Mouse (Mus musculus): ENCODE results near the gene Adgrg3. TPM values are rescaled to one million over a fixed set of nuclear protein-coding genes. Genes with fewer than 3 reads are reported as not detected.

Adgrg3 gene
- polyA plus RNA-seq, 1 experiment = 0.23 TPM

- Histone ChIP-seq H3K4me1 (ENCODE audit: control insufficient read depth, insufficient read depth, low read length) (peaks cover 3% of the 10 kb centered on the region; the same call in 1 of the 2 replicates), H3K27ac (ENCODE audit: insufficient read depth, low read depth, low read length) (no peak overlapping the region), H3K4me3 (ENCODE audit: insufficient read depth, low read length) (no peak overlapping the region)
- TF ChIP-seq CTCF (IDR thresholded peaks at IDR 0.05; ENCODE audit: low read depth, low read length) = no peak
- no peak for TF ChIP-seq POLR2A (IDR thresholded peaks at IDR 0.05; ENCODE audit: borderline replicate concordance, low read depth, low read length)
These were observed 19.1 kb upstream of the Adgrg3 start for GRCm38 (mm10) chr8:94998431-94998830.

GRCm38 (mm10) chr8:94999004-94999403, 18.5 kb upstream of the Adgrg3 start:
- no peak for TF ChIP-seq CTCF (IDR thresholded peaks at IDR 0.05; ENCODE audit: low read depth, low read length)
- TF ChIP-seq POLR2A (IDR thresholded peaks at IDR 0.05; ENCODE audit: borderline replicate concordance, low read depth, low read length) = no peak
- Histone ChIP-seq H3K4me3 (ENCODE audit: insufficient read depth, low read length) (no peak overlapping the region), H3K27ac (ENCODE audit: insufficient read depth, low read depth, low read length) (no peak overlapping the region), H3K4me1 (ENCODE audit: control insufficient read depth, insufficient read depth, low read length) (peaks cover 3% of the 10 kb centered on the region; the same call in 1 of the 2 replicates)

- no peak overlapping the region for H3K27ac ChIP-seq (ENCODE audit: insufficient read depth, low read depth, low read length)
- TF ChIP-seq POLR2A (IDR thresholded peaks at IDR 0.05; ENCODE audit: borderline replicate concordance, low read depth, low read length) (no peak), CTCF (IDR thresholded peaks at IDR 0.05; ENCODE audit: low read depth, low read length) (no peak)
- no peak overlapping the region for H3K4me3 ChIP-seq (ENCODE audit: insufficient read depth, low read length)
- peaks cover 3% of the 10 kb centered on the region; the same call in 1 of the 2 replicates for H3K4me1 ChIP-seq (ENCODE audit: control insufficient read depth, insufficient read depth, low read length)
These were observed 17.5 kb upstream of the Adgrg3 start for GRCm38 (mm10) chr8:94999956-95000355.

- TF ChIP-seq POLR2A (IDR thresholded peaks at IDR 0.05; ENCODE audit: borderline replicate concordance, low read depth, low read length) = no peak
- no peak for TF ChIP-seq CTCF (IDR thresholded peaks at IDR 0.05; ENCODE audit: low read depth, low read length)
- Histone ChIP-seq H3K4me3 (ENCODE audit: insufficient read depth, low read length) (no peak overlapping the region), H3K27ac (ENCODE audit: insufficient read depth, low read depth, low read length) (no peak overlapping the region), H3K4me1 (ENCODE audit: control insufficient read depth, insufficient read depth, low read length) (peaks cover 3% of the 10 kb centered on the region; the same call in 1 of the 2 replicates)
These were observed 16.8 kb upstream of the Adgrg3 start for GRCm38 (mm10) chr8:95000684-95001083.

GRCm38 (mm10) chr8:95001165-95001564, 16.3 kb upstream of the Adgrg3 start:
- TF ChIP-seq CTCF (IDR thresholded peaks at IDR 0.05; ENCODE audit: low read depth, low read length) (no peak), POLR2A (IDR thresholded peaks at IDR 0.05; ENCODE audit: borderline replicate concordance, low read depth, low read length) (no peak)
- H3K4me1 ChIP-seq (ENCODE audit: control insufficient read depth, insufficient read depth, low read length) = peaks cover 3% of the 10 kb centered on the region; the same call in 1 of the 2 replicates
- H3K4me3 ChIP-seq (ENCODE audit: insufficient read depth, low read length) = no peak overlapping the region
- no peak overlapping the region for H3K27ac ChIP-seq (ENCODE audit: insufficient read depth, low read depth, low read length)

- H3K27ac ChIP-seq (ENCODE audit: insufficient read depth, low read depth, low read length) = no peak overlapping the region
- TF ChIP-seq CTCF (IDR thresholded peaks at IDR 0.05; ENCODE audit: low read depth, low read length) (peak; percentile 73), POLR2A (IDR thresholded peaks at IDR 0.05; ENCODE audit: borderline replicate concordance, low read depth, low read length) (no peak)
- H3K4me3 ChIP-seq (ENCODE audit: insufficient read depth, low read length) = no peak overlapping the region
- H3K4me1 ChIP-seq (ENCODE audit: control insufficient read depth, insufficient read depth, low read length) = peaks cover 3% of the 10 kb centered on the region; the same call in 1 of the 2 replicates
These were observed 15.8 kb upstream of the Adgrg3 start for GRCm38 (mm10) chr8:95001655-95002054.

- H3K27ac ChIP-seq (ENCODE audit: insufficient read depth, low read depth, low read length) = no peak overlapping the region
- TF ChIP-seq CTCF (IDR thresholded peaks at IDR 0.05; ENCODE audit: low read depth, low read length) = no peak
- TF ChIP-seq POLR2A (IDR thresholded peaks at IDR 0.05; ENCODE audit: borderline replicate concordance, low read depth, low read length) = no peak
- no peak overlapping the region for H3K4me3 ChIP-seq (ENCODE audit: insufficient read depth, low read length)
- H3K4me1 ChIP-seq (ENCODE audit: control insufficient read depth, insufficient read depth, low read length) = peaks cover 3% of the 10 kb centered on the region; the same call in 1 of the 2 replicates
These were observed 15.3 kb upstream of the Adgrg3 start for GRCm38 (mm10) chr8:95002089-95002655.

- no peak overlapping the region for H3K27ac ChIP-seq (ENCODE audit: insufficient read depth, low read depth, low read length)
- TF ChIP-seq CTCF (IDR thresholded peaks at IDR 0.05; ENCODE audit: low read depth, low read length) (no peak), POLR2A (IDR thresholded peaks at IDR 0.05; ENCODE audit: borderline replicate concordance, low read depth, low read length) (no peak)
- H3K4me3 ChIP-seq (ENCODE audit: insufficient read depth, low read length) = no peak overlapping the region
- H3K4me1 ChIP-seq (ENCODE audit: control insufficient read depth, insufficient read depth, low read length) = peaks cover 4% of the 10 kb centered on the region
These were observed 5.0 kb upstream of the Adgrg3 start for GRCm38 (mm10) chr8:95012442-95012919.

- Histone ChIP-seq H3K4me1 (ENCODE audit: control insufficient read depth, insufficient read depth, low read length) (no peaks in the 10 kb centered on the region), H3K4me3 (ENCODE audit: insufficient read depth, low read length) (no peak overlapping the region), H3K27ac (ENCODE audit: insufficient read depth, low read depth, low read length) (no peak overlapping the region)
- TF ChIP-seq POLR2A (IDR thresholded peaks at IDR 0.05; ENCODE audit: borderline replicate concordance, low read depth, low read length) = no peak
- TF ChIP-seq CTCF (IDR thresholded peaks at IDR 0.05; ENCODE audit: low read depth, low read length) = no peak
These were observed 1.6 kb upstream of the Adgrg3 start for GRCm38 (mm10) chr8:95015866-95016265.

- H3K4me1 ChIP-seq (ENCODE audit: control insufficient read depth, insufficient read depth, low read length) = no peaks in the 10 kb centered on the region
These were observed 808 bp upstream of the Adgrg3 start for GRCm38 (mm10) chr8:95016684-95017083.

More at GRCm38 (mm10) chr8:95016684-95017083, 808 bp upstream of the Adgrg3 start:
- H3K4me3 ChIP-seq (ENCODE audit: insufficient read depth, low read length) = no peak overlapping the region
- H3K27ac ChIP-seq (ENCODE audit: insufficient read depth, low read depth, low read length) = no peak overlapping the region
- TF ChIP-seq CTCF (IDR thresholded peaks at IDR 0.05; ENCODE audit: low read depth, low read length) = no peak
- no peak for TF ChIP-seq POLR2A (IDR thresholded peaks at IDR 0.05; ENCODE audit: borderline replicate concordance, low read depth, low read length)

Measured in bone marrow macrophage, adult 2 months (primary cell).